Mouse (Mus musculus): ENCODE data around the gene Foxp1. TPM values are rescaled to one million over a fixed set of nuclear protein-coding genes. Genes with fewer than 3 reads are reported as not detected.

Gene Foxp1
- polyA plus RNA-seq, 1 experiment from 2014 or later = 77.5 TPM

GRCm38 (mm10) chr6:99484197-99484725 is 38.3 kb downstream of the Foxp1 start:
- Histone ChIP-seq H3K4me3 (replicated peaks) (no peak overlapping the region), H3K9me3 (replicated peaks) (no peaks in the 10 kb centered on the region), H3K27ac (replicated peaks) (no peak overlapping the region), H3K9ac (no peak overlapping the region), H3K36me3 (no peaks in the 10 kb centered on the region), H3K27me3 (peaks cover 2% of the 10 kb centered on the region; the same call in 1 of the 2 replicates), H3K4me1 (peaks cover 31% of the 10 kb centered on the region), H3K4me2 (replicated peaks) (peak overlapping the region; percentile 48; the same call in 1 of the 2 replicates)
- no peak for ATAC-seq (ENCODE audit: insufficient number of reproducible peaks, low FRiP score, low TSS enrichment, low read depth)
- WGBS = 55% methylated on average over 7 of the region's 7 CpGs

GRCm38 (mm10) chr6:99483556-99483955 is 39.0 kb downstream of the Foxp1 start:
- Histone ChIP-seq H3K36me3 (no peaks in the 10 kb centered on the region), H3K9ac (no peak overlapping the region), H3K9me3 (replicated peaks) (no peaks in the 10 kb centered on the region), H3K4me3 (replicated peaks) (no peak overlapping the region), H3K27me3 (0 out of 2 replicates have a peak, but pooled peaks cover 2% of the 10 kb centered on the region), H3K4me1 (peaks cover 31% of the 10 kb centered on the region), H3K27ac (replicated peaks) (no peak overlapping the region), H3K4me2 (replicated peaks) (no peak overlapping the region)
- 30% methylated on average over 10 of the region's 10 CpGs for whole genome bisulfite sequencing
- ATAC-seq (ENCODE audit: insufficient number of reproducible peaks, low FRiP score, low TSS enrichment, low read depth) = no peak

GRCm38 (mm10) chr6:99481568-99481967 is 41.0 kb downstream of the Foxp1 start:
- Histone ChIP-seq H3K9me3 (replicated peaks) (no peaks in the 10 kb centered on the region), H3K27ac (replicated peaks) (no peak overlapping the region), H3K4me1 (peaks cover 31% of the 10 kb centered on the region), H3K4me2 (replicated peaks) (no peak overlapping the region), H3K36me3 (no peaks in the 10 kb centered on the region), H3K4me3 (replicated peaks) (no peak overlapping the region), H3K9ac (no peak overlapping the region), H3K27me3 (no peaks in the 10 kb centered on the region)
- 33% methylated on average over 7 of the region's 7 CpGs for WGBS
- no peak for ATAC-seq (ENCODE audit: insufficient number of reproducible peaks, low FRiP score, low TSS enrichment, low read depth)

GRCm38 (mm10) chr6:99478873-99479650 is 43.5 kb downstream of the Foxp1 start:
- no peak overlapping the region for H3K9ac ChIP-seq
- H3K27ac ChIP-seq (replicated peaks) = no peak overlapping the region
- no peaks in the 10 kb centered on the region for H3K36me3 ChIP-seq
- no peak overlapping the region for H3K4me2 ChIP-seq (replicated peaks)
- 80% methylated on average over 13 of the region's 13 CpGs for WGBS
- H3K9me3 ChIP-seq (replicated peaks) = no peaks in the 10 kb centered on the region
- H3K27me3 ChIP-seq = no peaks in the 10 kb centered on the region
- peaks cover 16% of the 10 kb centered on the region; the same call in 1 of the 2 replicates for H3K4me1 ChIP-seq
- ATAC-seq (ENCODE audit: insufficient number of reproducible peaks, low FRiP score, low TSS enrichment, low read depth) = no peak
- no peak overlapping the region for H3K4me3 ChIP-seq (replicated peaks)

GRCm38 (mm10) chr6:99475040-99475439 is 47.5 kb downstream of the Foxp1 start:
- 38% methylated on average over 9 of the region's 9 CpGs for WGBS
- Histone ChIP-seq H3K9ac (no peak overlapping the region), H3K4me1 (0 out of 2 replicates have a peak, but pooled peaks cover 6% of the 10 kb centered on the region), H3K4me2 (replicated peaks) (no peak overlapping the region), H3K36me3 (no peaks in the 10 kb centered on the region), H3K27me3 (no peaks in the 10 kb centered on the region), H3K4me3 (replicated peaks) (no peak overlapping the region), H3K27ac (replicated peaks) (0 out of 2 replicates have a peak overlapping the region, but pooled peaks have one; percentile 30), H3K9me3 (replicated peaks) (no peaks in the 10 kb centered on the region)
- ATAC-seq (ENCODE audit: insufficient number of reproducible peaks, low FRiP score, low TSS enrichment, low read depth) = no peak

- Histone ChIP-seq H3K27ac (replicated peaks) (no peak overlapping the region), H3K4me1 (0 out of 2 replicates have a peak, but pooled peaks cover 6% of the 10 kb centered on the region), H3K36me3 (no peaks in the 10 kb centered on the region), H3K27me3 (no peaks in the 10 kb centered on the region), H3K9me3 (replicated peaks) (no peaks in the 10 kb centered on the region), H3K4me2 (replicated peaks) (no peak overlapping the region), H3K4me3 (replicated peaks) (no peak overlapping the region), H3K9ac (no peak overlapping the region)
- 55% methylated on average over 5 of the region's 5 CpGs for WGBS
- ATAC-seq (ENCODE audit: insufficient number of reproducible peaks, low FRiP score, low TSS enrichment, low read depth) = no peak
Measured at GRCm38 (mm10) chr6:99470906-99471305, 51.6 kb downstream of the Foxp1 start.

- 77% methylated on average over 12 of the region's 12 CpGs for WGBS
- no peak for ATAC-seq (ENCODE audit: insufficient number of reproducible peaks, low FRiP score, low TSS enrichment, low read depth)
Measured at GRCm38 (mm10) chr6:99469134-99469834, 53.2 kb downstream of the Foxp1 start.

GRCm38 (mm10) chr6:99467831-99468230 is 54.7 kb downstream of the Foxp1 start:
- no peak overlapping the region for H3K27ac ChIP-seq (replicated peaks)
- no peak overlapping the region for H3K4me2 ChIP-seq (replicated peaks)
- H3K9me3 ChIP-seq (replicated peaks) = no peaks in the 10 kb centered on the region
- no peaks in the 10 kb centered on the region for H3K27me3 ChIP-seq
- no peak for ATAC-seq (ENCODE audit: insufficient number of reproducible peaks, low FRiP score, low TSS enrichment, low read depth)
- no peaks in the 10 kb centered on the region for H3K36me3 ChIP-seq
- 66% methylated on average over 3 of the region's 3 CpGs for WGBS
- no peak overlapping the region for H3K4me3 ChIP-seq (replicated peaks)
- H3K4me1 ChIP-seq = no peaks in the 10 kb centered on the region
- no peak overlapping the region for H3K9ac ChIP-seq

More at GRCm38 (mm10) chr6:99469134-99469834, 53.2 kb downstream of the Foxp1 start:
- H3K9me3 ChIP-seq (replicated peaks) = no peaks in the 10 kb centered on the region
- no peak overlapping the region for H3K9ac ChIP-seq
- H3K4me3 ChIP-seq (replicated peaks) = no peak overlapping the region
- no peaks in the 10 kb centered on the region for H3K4me1 ChIP-seq
- no peaks in the 10 kb centered on the region for H3K27me3 ChIP-seq
- H3K4me2 ChIP-seq (replicated peaks) = no peak overlapping the region
- no peaks in the 10 kb centered on the region for H3K36me3 ChIP-seq
- H3K27ac ChIP-seq (replicated peaks) = no peak overlapping the region

- H3K4me2 ChIP-seq (replicated peaks) = no peak overlapping the region
- no peaks in the 10 kb centered on the region for H3K4me1 ChIP-seq
- H3K9ac ChIP-seq = no peak overlapping the region
- no peak overlapping the region for H3K4me3 ChIP-seq (replicated peaks)
- no peak for ATAC-seq (ENCODE audit: insufficient number of reproducible peaks, low FRiP score, low TSS enrichment, low read depth)
- WGBS = 41% methylated on average over 8 of the region's 8 CpGs
- H3K36me3 ChIP-seq = no peaks in the 10 kb centered on the region
- H3K27ac ChIP-seq (replicated peaks) = no peak overlapping the region
- H3K9me3 ChIP-seq (replicated peaks) = no peaks in the 10 kb centered on the region
- no peaks in the 10 kb centered on the region for H3K27me3 ChIP-seq
Measured at GRCm38 (mm10) chr6:99467109-99467508, 55.4 kb downstream of the Foxp1 start.

- no peaks in the 10 kb centered on the region for H3K27me3 ChIP-seq
- H3K4me2 ChIP-seq (replicated peaks) = no peak overlapping the region
- no peaks in the 10 kb centered on the region for H3K36me3 ChIP-seq
- H3K4me3 ChIP-seq (replicated peaks) = no peak overlapping the region
- ATAC-seq (ENCODE audit: insufficient number of reproducible peaks, low FRiP score, low TSS enrichment, low read depth) = no peak
- WGBS = 56% methylated on average over 8 of the region's 8 CpGs
- no peak overlapping the region for H3K9ac ChIP-seq
- H3K27ac ChIP-seq (replicated peaks) = no peak overlapping the region
- no peaks in the 10 kb centered on the region for H3K9me3 ChIP-seq (replicated peaks)
- no peaks in the 10 kb centered on the region for H3K4me1 ChIP-seq
Measured at GRCm38 (mm10) chr6:99466354-99466753, 56.2 kb downstream of the Foxp1 start.

GRCm38 (mm10) chr6:99464449-99464848 is 58.1 kb downstream of the Foxp1 start:
- Histone ChIP-seq H3K4me2 (replicated peaks) (no peak overlapping the region), H3K36me3 (no peaks in the 10 kb centered on the region), H3K4me3 (replicated peaks) (no peak overlapping the region), H3K4me1 (no peaks in the 10 kb centered on the region), H3K27ac (replicated peaks) (no peak overlapping the region), H3K9me3 (replicated peaks) (no peaks in the 10 kb centered on the region), H3K9ac (no peak overlapping the region), H3K27me3 (no peaks in the 10 kb centered on the region)
- ATAC-seq (ENCODE audit: insufficient number of reproducible peaks, low FRiP score, low TSS enrichment, low read depth) = 0 out of 2 replicates have a peak, but pooled peaks have one; percentile 4
- WGBS = 86% methylated on average over 4 of the region's 4 CpGs
